Mouse (Mus musculus) cerebellum, adult 11-12 months (tissue): ENCODE measurements around the gene Ppm1h.
A peak's percentile ranks its signal among the peaks of the same experiment; 100 is the strongest.

Source experiments
- DNase-seq: peaks from one replicate; pipeline ENCODE4 v3.0.0; 2022

The Ppm1h gene

GRCm38 (mm10) chr10:122770337-122770736 lies 91.8 kb downstream of the Ppm1h start:
- DNase-seq, result no peak

DNA sequence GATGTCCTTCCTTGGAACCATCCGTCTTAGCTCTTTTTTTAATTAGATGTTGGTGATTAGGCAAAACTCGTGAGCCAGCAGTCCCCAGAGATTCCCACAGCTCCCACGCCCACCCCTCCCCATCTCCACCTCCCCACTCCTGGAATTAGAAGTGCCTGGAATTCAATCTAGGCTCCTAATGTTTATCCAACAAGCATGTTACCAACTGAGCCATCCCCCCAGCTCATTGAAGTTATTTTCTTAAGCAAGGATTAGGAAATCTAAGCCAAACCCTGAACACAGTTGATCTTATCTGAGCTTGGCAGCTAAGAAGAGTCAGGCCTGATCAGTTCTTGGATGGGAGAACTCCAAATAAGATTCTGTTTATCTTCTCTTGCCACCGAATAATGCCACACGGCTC lies 92.4 kb downstream of the Ppm1h start:
- no peak for DNase-seq

- DNase-seq, result no peak
Observed at GRCm38 (mm10) chr10:122774169-122774568, 95.6 kb downstream of the Ppm1h start.

- no peak for DNase-seq
Observed at GRCm38 (mm10) chr10:122777436-122777835, 98.9 kb downstream of the Ppm1h start.

- DNase-seq, result peak; percentile 41
Observed at GRCm38 (mm10) chr10:122777939-122778655, 99.5 kb downstream of the Ppm1h start.

GRCm38 (mm10) chr10:122779351-122779750 lies 100.8 kb downstream of the Ppm1h start:
- no peak for DNase-seq

DNA sequence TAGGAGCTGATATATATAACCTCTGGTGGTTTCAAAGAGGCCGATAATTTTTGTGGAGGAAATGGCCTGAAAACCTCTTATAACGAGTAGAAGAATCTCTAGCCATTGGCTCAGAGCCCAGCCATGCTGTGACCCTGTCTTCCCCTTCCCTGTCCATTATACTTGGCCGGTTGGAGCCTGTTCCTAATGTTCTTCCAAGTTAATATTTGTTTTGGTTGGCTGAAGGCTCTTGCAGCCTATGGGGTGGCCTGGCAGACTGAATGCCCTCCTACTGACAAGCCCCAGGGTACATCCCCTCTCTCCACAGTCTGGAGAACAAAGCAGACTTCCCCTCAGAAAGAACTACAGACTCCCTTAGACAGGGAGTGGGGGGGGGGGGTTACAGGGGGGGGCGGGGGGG lies 104.2 kb downstream of the Ppm1h start:
- peak; percentile 76 for DNase-seq

GRCm38 (mm10) chr10:122789648-122790170 lies 111.1 kb downstream of the Ppm1h start:
- DNase-seq, result no peak

GRCm38 (mm10) chr10:122792021-122792966 lies 113.7 kb downstream of the Ppm1h start:
- no peak for DNase-seq

GRCm38 (mm10) chr10:122793193-122793592 lies 114.6 kb downstream of the Ppm1h start:
- no peak for DNase-seq

DNA sequence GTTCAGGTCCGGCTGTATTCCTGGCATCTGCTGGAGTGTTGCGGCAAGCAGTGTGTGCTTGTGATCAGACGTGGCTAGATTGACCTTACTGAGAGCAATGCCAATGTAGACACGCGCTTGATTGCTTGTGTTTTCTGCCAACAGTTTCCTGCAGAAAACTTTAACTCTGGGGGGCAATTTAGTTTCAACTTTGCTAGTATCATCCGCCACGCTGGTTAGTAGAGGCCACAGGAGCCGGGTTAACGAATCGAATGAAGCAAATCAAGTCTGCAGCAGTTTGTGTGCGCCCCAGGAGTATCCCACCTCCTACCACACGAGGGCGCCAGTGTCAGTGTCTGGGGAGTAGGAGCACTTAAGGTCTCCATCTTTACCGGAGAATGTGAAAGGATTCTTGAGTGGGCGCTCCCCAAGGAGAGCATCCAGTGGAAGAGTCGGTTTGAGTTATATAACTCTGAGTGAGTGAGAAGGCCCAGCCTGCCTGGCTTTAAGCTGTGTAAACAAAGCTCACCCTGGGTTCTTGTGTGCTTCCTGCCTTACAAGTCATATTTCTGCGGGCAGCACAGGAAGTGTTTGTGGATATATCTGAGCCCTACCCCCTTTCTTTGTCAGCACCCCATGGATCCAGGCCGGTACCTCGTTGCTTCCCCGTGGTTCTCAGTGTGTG lies 115.8 kb downstream of the Ppm1h start:
- peak; percentile 68 for DNase-seq

DNA sequence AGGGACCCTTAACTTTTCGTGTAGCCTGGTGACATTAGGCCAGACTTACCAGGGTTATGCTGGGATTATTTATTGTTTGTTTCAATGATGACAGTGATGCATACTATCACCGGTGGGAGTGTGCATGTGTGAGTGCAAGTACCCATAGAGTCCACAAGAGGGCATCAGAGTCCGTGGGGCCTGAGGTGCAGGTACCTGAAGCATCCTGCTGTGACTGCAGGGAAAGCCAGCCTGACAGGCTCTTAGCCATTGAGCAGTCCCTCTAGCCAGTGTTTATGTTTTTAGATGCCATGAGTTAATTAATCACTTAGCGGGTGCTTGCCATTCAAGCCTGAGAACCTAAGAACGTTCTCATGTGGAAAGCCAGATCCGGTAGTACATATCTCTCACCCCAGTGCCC lies 119.4 kb downstream of the Ppm1h start:
- no peak for DNase-seq

GRCm38 (mm10) chr10:122800003-122800731 lies 121.6 kb downstream of the Ppm1h start:
- no peak for DNase-seq

DNA sequence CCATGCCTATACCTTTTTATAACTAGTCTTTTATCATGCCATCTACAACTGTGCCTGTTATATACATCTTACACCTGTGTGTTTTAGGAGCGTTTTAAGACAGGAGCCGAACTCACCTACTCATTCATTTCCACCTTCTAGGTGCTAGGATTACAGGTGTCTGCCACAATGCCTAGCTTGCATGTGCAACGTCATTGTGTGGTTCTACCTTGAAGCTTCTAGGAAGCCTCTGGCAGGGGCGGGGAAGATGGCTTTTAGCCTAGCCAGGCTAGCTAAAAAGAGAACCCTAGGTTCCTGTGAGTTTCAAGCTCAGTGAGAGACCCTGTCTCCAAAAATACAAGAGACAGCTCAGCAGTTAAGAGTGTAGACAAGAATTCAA lies 122.2 kb downstream of the Ppm1h start:
- no peak for DNase-seq

DNA sequence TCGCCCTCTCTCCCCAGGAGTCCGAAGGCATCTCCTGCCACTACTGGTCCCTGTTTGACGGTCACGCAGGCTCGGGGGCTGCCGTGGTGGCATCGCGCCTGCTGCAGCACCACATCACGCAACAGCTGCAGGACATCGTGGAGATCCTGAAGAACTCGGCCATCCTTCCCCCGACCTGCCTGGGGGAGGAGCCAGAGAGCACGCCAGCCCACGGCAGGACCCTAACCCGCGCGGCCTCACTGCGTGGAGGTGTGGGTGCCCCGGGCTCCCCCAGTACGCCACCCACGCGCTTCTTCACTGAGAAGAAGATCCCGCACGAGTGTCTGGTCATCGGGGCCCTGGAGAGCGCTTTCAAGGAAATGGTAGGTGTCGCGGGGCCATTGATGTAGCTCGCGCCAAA lies 123.7 kb downstream of the Ppm1h start:
- no peak for DNase-seq

DNA sequence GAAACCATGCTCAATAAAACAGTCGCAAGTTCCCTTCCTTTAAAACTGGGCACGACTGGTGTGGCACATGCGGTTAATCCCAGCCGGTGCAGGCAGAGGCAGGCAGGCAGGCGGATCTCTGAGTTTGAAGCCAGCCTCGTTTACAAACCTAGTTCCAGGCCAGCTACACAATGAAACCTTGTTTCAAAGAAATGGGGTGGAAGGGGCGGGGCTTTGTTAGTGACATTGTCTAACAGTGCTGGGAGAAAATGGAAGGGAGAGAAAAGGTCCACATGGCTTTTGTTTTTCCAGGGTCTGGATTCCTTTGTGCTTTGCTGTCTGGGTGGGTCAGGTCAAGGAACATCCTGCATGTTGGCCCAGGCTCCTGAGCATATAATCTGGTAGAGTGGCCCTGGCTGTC lies 124.3 kb downstream of the Ppm1h start:
- DNase-seq, result no peak

DNA sequence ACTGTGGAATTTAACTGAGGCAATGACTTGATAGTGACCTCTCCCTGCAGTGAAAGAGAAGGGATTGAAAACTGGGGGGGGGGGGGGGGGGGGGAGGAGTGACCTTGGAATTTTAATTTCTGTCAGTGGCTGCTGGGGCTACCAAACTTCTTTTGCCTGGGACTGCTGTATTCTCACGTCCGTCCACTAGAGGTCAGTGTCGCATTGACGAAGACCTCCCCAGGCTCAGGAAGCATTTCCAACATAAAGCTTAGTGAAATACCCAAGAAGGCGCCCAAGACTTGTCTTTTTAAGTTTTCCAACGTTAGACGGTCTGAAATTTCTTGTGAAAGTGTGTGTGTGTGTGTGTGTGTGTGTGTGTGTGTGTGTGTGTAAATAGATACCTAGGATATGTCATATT lies 125.3 kb downstream of the Ppm1h start:
- DNase-seq, result no peak

DNA sequence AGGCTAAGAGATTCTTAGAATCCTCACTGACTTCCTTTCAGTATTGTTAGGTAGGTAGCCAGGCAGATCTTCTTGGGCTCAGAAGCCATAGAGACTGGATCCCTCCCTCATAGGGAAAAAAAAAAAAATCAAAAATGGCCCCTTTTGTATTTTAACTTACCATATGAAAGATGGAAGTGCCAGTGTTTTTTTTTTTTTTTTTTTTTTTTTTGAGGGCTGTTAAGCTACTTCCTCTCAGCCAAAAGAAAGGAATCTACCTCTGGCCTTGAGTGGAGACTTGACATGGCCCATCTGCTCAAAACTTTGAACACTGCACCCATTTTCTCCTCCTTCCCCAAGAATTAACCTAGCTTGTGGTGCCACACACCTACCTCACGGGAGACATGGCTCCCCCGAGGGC lies 127.3 kb downstream of the Ppm1h start:
- no peak for DNase-seq

GRCm38 (mm10) chr10:122807127-122808105 lies 128.9 kb downstream of the Ppm1h start:
- peak; percentile 84 for DNase-seq

DNA sequence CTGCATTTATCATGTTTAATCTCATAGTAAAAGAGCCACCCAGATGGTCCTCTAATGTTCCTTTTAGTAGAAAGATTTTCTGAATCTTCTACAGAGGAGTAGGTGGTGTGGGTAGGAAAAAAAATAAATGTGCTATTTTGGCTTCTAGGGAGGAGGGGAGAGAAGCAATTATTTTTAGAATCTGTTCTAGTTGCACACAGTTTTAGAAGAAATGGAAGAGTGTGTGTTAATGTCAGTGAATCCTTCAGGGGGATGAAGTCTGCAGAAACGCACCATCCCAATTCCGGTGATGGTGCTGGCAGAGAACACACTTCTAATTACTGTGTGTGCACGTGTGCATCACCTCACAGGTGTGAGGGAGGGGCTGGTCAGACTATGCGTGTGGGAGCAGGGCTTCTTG lies 129.6 kb downstream of the Ppm1h start:
- DNase-seq, result no peak

DNA sequence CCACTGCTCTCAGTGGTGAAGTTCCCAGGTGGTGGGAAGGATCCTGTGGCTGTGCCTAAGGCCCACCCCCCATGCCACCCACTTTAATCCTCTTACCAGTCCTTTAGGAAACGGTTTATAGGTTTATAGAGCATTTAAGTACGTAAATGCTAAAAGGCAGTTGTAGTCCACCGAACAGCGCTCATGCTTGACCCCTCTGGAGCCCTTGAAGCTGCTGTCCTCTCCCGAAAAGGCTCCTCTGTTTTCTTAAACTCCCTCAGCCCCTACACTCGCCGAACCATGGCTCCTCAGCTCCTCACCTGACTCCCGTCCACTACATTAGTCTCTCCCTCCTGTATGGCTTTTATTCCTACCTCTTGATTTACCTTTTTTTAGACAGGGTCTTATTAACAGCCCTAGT lies 131.3 kb downstream of the Ppm1h start:
- no peak for DNase-seq
